Mouse (Mus musculus) lung, postnatal 4 days (tissue): ENCODE data around the gene Olfr92.
"Not testable (repeated sequence)": the region's sequence is repeated elsewhere in the genome, so short reads cannot be mapped to it uniquely, and the experiment has no call there.

ENCODE experiments used
- DNase-seq, 2 experiments: peaks; one replicate each; pipeline ENCODE4 v3.0.0; 2021

The Olfr92 gene

DNA sequence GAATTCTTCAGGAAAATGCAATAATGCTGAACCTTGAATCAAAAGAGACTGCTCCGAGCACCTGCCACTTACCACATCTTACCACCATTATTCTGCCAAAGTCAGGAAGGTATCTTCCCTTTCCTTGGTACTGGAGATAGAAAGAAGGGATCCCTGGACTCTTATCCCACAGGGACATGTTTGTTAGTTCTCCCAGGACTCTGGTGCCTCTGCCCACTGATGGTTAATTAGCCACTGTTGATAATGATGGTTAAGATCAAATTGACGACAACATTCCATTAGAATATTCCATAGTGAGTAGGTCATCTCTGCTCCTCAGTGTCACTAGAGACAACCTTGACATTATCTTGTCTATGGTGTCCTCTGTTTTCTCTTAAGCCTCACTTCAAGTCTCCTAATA is at the start of gene Olfr92:
Gene Olfr92 (minus strand): TSS at position 101 of the 400 bp plus-strand sequence.
- no peak for DNase-seq

DNA sequence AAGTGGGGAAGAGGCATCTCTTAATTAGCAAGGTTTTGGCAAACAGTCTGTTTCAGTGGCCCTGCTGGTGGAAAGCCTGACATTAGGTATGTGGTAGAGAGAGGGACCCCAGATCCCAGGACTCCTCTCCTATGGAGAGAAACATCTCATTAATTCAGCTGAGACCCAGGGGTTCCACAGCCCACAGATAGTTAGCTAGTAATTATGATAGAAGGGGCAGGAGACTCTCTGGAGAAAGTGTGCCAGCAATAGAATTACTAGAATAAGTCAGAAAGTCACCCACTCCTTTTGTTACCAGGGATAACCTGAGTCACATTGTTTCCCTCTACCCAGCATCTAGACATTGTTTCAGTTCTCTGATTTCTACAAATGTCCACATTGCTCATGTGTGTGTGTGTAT is 41.5 kb upstream of the Olfr92 start, which contains the start of gene Olfr93:
Gene Olfr93 (minus strand): TSS at position 101 of the 400 bp plus-strand sequence.
- no peak for DNase-seq

DNA sequence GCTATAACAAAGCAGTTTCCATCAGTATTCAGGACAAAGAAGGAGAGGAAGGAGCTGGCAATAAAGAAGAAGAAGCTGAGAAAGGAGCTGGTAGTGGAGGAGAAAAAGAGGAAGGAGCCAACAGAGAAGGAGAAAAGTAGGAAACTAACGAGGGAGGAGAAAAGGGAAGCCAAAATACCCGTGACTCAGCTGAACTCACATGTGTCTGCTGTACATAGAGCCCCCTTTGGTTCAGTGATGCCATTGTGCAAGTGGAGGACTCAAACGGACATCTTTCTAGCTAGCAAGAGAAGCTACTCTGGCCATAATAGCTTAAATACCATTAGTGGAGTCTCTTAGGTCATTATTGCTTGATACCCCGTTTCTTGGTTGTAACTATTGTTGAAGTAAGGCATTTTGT is 11.5 kb upstream of the Olfr92 start:
- not testable (repeated sequence) for DNase-seq

DNA sequence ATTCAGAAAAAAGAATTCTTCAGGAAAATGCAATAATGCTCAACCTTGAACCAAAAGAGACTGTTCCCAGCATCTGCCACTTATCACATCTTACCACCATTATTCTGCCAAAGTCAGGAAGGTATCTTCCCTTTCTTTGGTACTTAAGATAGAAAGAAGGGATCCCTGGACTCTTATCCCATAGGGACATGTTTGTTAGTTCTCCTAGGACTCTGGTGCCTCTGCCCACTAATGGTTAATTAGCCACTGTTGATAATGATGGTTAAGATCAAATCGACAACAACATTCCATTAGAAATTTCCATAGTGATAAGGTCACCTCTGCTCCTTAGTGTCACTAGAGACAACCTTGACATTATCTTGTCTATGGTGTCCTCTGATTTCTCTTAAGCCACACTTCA is 21.7 kb downstream of the Olfr92 start, which contains the start of gene Olfr91:
Gene Olfr91 (minus strand): TSS at position 101 of the 400 bp plus-strand sequence.
- no peak for DNase-seq

DNA sequence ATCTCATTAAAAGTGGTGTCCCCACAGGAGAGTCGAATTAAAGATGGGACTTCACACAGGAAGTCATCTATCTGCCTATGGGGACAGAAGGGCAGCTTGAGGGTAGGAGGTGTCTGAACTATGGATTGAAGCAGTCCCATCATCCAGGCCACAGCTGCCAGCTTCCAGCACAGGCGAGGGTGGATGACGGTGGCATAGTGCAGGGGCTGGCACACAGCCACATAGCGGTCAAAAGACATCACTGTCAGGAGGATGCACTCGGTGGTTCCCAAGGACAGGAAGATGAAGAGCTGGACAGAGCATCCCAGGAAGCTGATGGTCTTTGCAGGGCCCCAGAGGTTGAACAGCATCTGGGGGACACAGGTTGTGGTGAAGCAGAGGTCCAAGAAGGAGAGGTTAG is 26.6 kb downstream of the Olfr92 start:
- peak in 1 of 2 experiments; percentile 12 for DNase-seq

DNA sequence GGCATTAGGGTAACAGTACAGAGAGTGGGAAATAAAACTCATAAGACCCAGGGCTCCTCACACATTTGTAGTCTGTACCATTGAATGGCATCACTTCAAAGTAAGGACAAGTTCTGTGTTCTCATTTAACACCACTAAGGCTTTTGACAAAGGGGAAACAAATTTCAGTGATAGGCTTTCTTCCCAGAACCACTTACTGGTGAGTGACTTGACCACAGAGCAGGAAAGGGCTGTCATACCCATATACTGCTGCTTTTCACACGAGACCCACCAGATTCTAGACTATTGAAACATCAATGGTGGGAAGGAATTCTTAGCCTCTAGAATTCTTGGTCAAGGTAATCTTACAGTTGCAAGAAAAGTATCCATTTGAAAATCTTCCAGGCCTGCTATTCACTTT is 27.7 kb downstream of the Olfr92 start:
- DNase-seq = no peak

DNA sequence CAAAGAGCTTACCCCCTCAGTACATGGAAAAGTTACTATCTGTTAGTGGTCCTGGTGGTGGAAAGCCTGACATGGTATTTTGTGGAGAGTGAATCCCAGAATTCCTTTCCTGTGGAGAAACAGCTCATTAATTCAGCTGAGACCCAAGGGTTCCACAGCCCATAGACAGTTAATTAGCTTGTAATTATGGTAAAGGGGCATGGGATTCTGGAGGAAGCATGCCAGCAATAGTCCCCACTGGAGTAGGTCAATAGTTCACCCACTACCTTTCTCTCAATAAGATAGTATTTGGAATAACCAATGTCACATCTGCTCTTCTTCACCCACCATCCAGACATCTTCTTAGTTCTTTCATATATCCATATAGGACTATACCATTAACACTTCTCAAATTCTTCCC is 31.5 kb downstream of the Olfr92 start, which contains the start of gene Olfr90:
Gene Olfr90 (minus strand): TSS at position 101 of the 400 bp plus-strand sequence.
- DNase-seq = no peak

DNA sequence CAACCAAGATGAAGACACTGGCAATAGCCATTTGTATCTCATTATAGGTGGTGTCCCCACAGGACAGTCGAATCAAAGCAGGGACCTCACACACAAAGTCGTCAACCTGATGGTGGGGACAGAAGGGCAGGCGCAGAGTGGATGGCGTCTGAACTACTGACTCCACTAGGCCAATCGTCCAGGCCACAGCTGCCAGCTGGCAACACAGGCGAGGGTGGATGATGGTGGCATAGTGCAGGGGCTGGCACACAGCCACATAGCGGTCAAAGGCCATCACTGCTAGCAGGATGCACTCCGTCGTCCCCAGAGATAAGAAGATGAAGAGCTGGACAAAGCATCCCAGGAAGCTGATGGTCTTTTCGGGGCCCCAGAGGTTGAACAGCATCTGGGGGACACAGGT is 34.3 kb downstream of the Olfr92 start:
- no peak for DNase-seq

DNA sequence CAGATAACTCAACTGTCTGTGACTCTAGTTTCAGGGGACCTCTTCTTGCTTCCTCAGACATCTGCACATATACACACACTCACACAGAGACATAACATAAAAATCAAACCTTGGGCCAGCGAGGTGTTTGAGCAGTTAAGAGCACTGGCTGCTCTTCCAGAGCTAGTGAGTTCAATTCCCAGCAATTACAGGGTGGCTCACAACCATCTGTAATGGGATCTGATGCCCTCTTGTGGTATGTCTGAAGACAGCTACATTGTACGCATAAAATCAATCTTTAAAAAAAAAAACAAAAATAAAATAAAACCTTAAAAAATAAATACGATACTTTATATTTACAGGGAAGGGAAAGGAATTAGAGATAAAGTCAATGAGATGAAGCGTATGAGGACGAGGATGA is 35.3 kb downstream of the Olfr92 start:
- no peak for DNase-seq

DNA sequence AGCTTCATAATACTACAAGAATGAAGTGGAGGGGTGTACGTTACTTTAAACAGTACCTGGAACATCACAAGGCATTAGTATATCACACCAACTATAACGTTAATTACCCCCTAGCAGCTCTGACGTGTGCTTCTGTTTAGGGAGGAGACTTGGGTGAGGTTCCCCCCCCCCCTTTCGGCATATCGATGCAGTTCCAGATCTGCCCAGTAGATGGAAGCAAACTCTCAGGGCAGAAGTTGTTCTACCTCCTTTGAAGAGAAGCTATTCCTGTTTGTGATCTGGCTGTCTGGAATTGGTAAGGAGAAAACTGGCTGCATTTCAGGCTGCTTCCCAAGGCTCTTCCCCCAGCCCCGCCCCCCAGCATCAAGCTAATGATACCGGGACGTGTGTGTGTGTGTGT is 36.6 kb downstream of the Olfr92 start:
- DNase-seq = peak; percentile 36 to 58

DNA sequence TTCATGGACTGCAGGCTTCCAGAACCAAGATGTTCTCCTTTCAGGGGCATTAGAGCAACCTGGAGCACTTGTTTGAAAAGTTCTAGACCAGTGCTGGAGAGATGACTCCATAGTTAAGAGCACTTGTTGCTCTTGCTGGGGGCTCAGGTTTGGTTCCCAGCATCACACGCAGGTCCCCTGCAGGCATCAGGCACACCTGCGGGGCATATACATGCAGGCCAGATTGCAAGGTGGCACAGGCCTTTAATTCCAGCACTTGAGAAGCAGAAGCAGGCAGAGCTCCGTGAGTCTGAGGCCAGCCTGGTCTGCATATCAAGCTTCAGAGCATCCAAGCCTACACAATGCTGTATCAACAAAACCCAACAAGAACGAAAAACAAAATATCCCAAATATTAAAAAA is 38.2 kb downstream of the Olfr92 start:
- no peak for DNase-seq

DNA sequence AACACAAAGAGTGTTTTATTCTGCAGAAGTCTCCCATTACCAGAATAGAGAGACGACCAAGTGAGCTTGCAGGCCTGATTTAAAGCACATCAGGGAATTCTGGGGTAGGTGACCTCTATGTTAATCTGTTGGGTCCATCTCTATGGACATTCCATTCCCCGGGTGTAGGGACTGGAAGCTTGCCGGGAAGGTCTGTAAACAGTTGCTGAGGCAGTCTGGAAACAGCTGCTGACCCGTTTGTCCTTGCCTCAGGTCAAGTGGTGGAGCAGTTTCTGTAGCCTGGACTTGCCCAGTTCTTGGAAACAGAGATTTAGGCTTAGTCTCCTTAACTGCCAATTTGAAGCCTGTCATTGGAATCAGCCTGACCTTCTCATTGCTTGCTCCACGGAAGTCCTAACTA is 39.8 kb downstream of the Olfr92 start:
- DNase-seq = peak; percentile 25 to 70

DNA sequence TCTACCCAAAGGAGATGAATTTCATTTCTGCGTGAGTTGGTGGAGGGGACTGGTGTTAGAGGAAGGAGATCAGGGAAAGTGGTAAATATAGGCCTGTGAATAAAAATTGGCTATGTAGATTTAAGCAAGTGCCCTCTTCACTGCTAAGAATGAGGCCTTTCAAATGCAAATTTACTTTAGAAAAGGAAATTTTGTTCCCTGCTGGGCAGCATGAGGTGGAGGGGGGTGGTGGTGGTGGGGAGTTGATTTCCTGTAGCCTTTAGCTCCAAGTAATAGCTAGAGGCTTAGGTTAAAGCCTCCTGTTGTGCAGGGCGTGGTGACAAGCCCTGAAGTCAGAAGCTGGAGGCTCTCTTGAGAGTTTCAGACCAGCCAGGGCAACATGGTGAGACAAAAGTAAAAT is 40.9 kb downstream of the Olfr92 start:
- no peak for DNase-seq

DNA sequence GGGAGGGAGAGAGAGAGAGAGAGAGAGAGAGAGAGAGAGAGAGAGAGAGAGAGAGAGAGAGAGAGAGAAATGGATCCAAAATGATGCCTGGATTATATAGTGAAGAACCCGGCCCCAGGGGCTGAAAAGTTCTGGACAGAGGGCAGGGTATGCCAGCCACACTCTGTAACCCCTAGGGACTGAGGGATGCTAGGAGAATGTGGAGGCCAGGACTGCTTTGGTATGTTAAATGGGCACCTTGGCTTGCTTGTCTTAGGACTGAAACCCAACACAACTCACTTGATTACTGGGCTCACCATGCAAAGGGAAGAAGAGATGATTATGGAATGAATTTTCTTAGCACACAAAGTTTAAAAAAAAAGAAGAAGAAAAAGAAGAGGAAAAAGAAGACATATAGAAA is 41.7 kb downstream of the Olfr92 start:
- no peak for DNase-seq

DNA sequence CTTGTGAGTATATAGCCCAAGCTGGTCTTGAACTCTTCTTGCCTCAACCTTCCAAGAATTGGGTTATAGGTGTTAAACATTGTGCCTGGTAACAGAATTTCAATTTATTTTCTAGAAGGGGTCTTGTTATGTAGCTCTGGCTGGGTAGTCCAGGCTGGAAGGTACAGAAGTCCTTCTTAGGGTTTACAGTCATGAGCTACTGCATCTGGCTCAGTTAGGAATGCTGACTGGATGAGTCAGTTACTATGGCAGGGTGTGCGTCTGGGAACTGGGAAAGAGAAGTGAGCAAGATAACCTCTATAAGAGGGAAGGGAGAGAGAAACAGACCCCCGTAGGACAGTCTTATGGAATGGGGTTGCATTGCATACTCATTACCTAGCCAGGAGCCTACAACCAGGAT is 44.1 kb downstream of the Olfr92 start:
- DNase-seq = no peak

DNA sequence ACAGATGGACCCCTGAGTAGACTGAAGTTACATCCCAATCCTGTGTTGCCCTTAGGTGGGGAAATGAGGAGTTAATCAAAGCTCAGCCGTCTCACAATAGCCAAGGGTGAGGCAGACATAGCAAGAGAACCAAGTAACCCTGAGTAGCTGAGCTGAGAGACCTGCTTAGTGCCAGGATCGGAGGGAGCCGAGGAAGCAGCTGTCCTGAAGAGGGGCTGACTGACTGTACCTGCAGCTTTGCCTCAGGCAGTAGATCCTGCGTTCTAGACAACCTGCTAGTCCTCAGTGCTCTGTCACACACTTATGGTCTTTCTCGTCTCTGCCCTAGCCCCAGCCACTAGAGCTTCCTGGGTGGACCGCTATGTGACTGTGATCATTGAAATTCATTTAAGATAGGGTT is 44.7 kb downstream of the Olfr92 start:
- DNase-seq = no peak

DNA sequence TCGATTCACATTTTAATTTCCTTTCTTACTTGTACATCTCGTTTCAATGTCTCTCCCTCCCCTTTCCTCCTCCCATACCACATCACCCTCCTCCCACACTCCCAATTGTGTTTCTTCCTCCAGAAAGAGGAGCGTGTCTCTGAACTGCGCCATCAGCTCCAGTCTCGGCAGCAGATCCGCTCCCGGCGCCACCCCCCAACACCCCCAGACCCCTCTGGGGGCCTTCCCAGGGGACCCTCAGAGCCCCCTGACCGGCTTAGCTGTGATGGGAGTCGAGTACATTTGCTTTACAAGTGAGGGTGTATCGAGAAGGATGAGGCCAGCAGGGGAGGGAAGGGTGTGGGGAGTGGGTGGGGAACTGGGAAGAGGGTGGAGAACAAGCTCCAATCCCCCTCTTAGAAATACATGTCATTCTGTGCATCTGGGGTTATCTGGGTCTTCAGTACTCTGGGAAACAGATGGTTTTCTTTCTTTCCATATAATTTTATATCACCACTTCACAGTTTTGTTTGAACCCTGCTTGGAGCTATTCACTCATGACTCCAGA is 47.1 kb downstream of the Olfr92 start:
- no peak for DNase-seq

DNA sequence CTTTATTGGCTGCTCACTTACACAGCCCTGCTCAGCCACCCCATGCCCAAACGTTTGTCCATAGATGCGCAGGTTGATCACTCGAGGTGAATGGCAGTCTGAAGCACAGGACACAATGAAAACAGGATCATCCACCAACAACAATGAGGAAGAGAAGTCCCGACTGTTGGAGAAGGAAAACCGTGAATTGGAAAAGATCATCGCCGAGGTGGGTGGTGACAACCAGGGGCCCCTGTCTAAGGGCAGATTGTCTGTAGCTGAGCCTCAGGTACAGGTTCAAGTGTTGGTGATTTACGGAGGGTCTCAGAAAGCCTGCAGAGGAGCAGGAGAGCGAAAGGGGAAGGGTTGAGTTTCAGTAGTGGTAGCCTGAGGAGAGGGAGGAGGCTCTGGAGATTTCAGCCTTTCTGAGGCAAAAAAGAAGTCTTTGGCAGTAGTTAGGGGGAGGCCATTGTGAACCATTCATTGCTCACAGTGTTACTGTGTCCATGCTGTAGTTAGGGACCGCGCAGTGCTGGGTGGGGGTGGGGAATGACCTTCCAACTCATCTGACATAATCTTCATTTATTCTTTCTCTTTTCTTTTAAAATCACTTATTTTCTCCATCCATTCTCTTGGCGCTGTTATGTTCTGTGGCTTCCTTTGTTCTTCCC is 47.7 kb downstream of the Olfr92 start:
- DNase-seq = no peak

DNA sequence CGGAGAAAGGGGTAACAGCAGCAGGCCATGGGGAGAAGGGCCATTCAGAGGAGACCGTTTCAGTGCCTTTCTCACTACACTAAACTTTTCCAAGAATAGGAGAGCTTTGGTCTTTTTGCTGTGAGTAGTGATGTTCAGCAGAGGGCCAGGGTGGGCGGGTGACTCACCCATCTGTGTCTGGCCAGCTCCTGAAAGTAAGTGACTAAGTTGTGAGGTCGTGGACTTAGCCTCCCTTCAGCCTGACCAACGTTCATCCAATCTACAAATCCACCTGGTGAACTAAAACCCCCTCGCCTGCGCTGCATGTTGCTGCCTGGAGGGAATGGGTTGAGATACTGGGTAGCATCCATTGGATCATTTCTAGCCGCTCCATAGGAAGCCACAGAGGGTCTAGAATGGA is 49.8 kb downstream of the Olfr92 start:
- no peak for DNase-seq

DNA sequence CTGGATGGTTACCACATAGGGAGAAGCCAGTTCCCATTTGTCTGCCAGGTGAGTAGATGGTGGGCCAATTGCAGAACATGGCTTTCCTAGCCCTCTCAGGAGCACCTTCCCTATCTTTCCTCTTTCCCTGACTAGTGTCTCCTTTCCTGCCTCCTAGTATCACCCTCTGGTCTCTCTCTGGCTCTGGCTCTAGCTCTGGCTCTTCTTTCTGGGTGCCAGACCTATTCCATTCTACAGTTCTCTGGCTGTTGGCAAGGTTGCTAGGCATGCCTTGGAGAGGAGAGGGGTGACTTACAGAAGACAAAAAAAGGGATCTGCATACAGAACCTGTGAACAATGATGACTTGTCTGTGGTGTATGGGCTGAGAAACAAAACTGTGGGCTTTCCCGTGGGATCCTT is 52.0 kb downstream of the Olfr92 start:
- no peak for DNase-seq

DNA sequence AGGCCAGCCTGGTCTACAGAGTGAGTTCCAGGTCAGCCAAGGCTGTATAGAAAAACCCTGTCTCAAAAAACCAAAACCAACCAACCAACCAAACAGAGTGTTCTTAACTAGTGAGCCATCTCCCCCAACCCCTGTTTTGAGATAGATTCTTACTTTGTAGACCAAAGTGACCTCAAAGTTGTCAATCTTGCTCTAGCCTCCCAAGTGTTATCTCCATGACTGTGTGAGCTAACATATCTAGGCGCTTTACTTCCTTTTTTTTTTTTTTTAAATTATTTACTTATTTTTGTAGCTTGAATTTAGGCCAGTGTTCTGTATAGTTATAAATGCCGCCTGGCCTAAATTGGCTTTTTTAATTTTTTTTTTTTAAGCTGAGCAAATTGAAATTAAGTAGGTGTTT is 53.9 kb downstream of the Olfr92 start:
- no peak for DNase-seq

DNA sequence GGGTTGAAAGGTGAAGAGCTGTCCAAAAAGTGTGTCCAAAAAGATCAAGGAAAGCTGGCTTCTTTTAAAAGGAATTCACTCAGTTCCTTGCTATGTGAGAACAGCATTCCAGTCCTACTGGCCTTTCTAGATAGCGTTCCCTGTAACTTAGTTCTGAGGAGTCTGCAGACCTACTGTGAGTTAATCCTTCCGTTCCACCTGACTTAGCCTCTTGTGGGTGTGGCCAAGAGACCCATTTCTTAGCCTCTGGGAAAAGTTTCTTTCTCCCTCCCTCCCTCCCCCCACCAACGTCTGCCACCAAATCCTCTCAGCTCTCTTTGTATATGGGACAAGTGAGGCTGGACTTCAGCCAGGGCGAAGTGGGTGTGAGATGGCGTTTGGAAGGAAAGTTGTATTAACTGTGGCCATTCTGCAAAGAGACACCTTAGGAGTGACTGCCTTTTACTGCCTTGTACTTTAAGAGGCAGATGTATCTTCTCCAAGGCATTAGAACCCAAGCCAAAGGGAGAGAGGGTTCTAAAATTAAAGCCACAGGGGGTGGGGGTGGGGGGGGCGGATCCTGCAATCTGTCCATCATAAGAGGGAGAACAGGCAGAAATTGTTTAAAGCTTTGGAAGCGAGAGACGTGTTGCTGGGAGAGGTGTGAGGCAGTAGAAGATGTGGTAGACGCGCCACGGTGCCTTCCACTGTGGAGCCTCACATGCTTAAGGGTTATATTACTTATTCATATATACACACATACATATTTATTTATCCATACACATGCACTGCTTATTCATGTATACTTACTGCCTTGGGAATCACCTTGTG is 56.0 kb downstream of the Olfr92 start:
- DNase-seq = peak; percentile 51 to 65

DNA sequence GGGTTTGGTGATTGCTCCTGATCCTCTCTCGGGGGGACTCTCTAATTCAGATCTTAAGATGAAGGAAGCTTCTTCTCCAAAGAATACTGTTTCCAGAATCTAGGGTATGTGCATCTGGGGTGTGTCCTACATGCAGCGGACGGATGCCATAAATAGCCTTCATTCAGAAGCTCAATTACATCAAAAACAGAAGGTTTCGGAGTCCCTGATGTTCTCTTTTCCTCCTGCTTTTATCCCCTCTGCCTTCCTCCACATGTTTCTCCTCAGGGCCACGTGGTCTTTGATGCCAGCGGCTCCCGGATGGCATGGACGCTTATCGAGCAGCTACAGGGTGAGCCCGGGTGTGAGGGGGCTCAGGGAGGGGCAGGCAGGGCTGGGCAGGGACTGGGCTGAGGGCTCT is 56.8 kb downstream of the Olfr92 start:
- no peak for DNase-seq

DNA sequence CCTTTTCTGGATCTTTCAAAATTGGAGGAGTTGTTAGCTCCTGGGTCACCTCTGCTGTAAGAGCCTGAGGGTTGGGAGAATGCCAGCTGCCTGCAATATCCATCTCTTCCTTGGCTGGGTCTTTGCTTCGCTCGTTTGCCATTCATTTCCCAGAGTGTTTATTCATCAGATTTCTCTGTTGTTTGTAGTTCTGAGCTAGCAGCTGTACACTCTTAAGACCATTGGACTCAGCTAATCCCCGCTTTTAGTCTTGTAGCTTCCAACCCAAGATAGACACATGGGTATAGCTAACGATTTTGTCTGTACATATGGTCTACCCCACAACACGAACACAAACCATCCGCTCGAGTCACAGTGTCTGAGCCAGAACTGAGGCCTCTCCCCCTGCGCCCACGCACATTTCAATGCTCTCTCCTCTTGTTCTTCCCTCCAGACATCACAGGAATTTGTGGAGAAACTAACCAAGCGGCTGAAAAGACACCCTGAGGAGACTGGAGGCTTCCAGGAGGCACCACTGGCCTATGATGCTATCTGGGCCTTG is 57.7 kb downstream of the Olfr92 start:
- DNase-seq = no peak
